Mouse (Mus musculus): ENCODE measurements at regions not wholly inside any gene's neighbourhood (a gene's known extent, or its start where the extent isn't known, plus 50 kb on each side); places are given as distances from the start of the nearest gene placed in this dataset.
A peak's percentile ranks its signal among the peaks of the same experiment; 100 is the strongest.

- DNase-seq, result no peak
These were observed 61.0 kb upstream of the Ptpn3 start for GRCm38 (mm10) chr4:57362652-57363051.

- peak; percentile 55 to 73 for DNase-seq
These were observed 64.2 kb upstream of the Palm2 start for GRCm38 (mm10) chr4:57369736-57370373.

GRCm38 (mm10) chr4:57377872-57378271, 56.2 kb upstream of the Palm2 start:
- no peak for DNase-seq

- no peak for DNase-seq
These were observed 53.8 kb upstream of the Palm2 start for GRCm38 (mm10) chr4:57380063-57380800.

- DNase-seq, result no peak
These were observed 52.7 kb upstream of the Palm2 start for GRCm38 (mm10) chr4:57381306-57381705.
